Mouse (Mus musculus) kidney, embryonic 16.5 days (tissue): ENCODE data around the gene Hmcn2. TPM values are rescaled to one million over a fixed set of nuclear protein-coding genes. Genes with fewer than 3 reads are reported as not detected.

Experiments
- ATAC-seq: fragments of 200-750 bp; cut with Nextera tagmentation; 2 replicates; pipeline ENCODE4 v1.8.0; 2017; ENCODE audit warnings: moderate TSS enrichment; ENCODE audit not compliant: low FRiP score, low TSS enrichment
- H3K27ac ChIP-seq: fragments of 300-500 bp; sonication (generic); 2 replicates; pipeline ENCODE4 v1.5.1; 2014; ENCODE audit warnings: low read length
- H3K27me3 ChIP-seq: fragments of 300-500 bp; sonication (generic); 2 replicates; pipeline ENCODE4 v1.6.1; 2014; ENCODE audit warnings: low read length, control low read depth, mixed read lengths; ENCODE audit not compliant: insufficient read depth
- H3K36me3 ChIP-seq: fragments of 300-500 bp; sonication (generic); 2 replicates; pipeline ENCODE4 v1.6.1; 2014; ENCODE audit warnings: low read length, control low read depth, mixed read lengths; ENCODE audit not compliant: insufficient read depth
- H3K4me1 ChIP-seq: fragments of 300-500 bp; sonication (generic); 2 replicates; pipeline ENCODE4 v1.6.1; 2014; ENCODE audit warnings: low read length, control low read depth, mixed read lengths; ENCODE audit not compliant: insufficient read depth
- H3K4me2 ChIP-seq: fragments of 300-500 bp; sonication (generic); replicated peaks from 2 replicates; pipeline ENCODE4 v1.6.1; 2014; ENCODE audit warnings: low read depth, low read length
- H3K4me3 ChIP-seq: fragments of 300-500 bp; sonication (generic); 2 replicates; pipeline ENCODE4 v1.5.1; 2014; ENCODE audit warnings: mild to moderate bottlenecking, low read length
- H3K9ac ChIP-seq: fragments of 300-500 bp; sonication (generic); replicated peaks from 2 replicates; pipeline ENCODE4 v1.6.1; 2014; ENCODE audit warnings: low read length
- H3K9me3 ChIP-seq: fragments of 300-500 bp; sonication (generic); 2 replicates; pipeline ENCODE4 v1.6.1; 2016; ENCODE audit warnings: low read length, control low read depth
- WGBS: fragments of 180-500 bp; shearing (Covaris S2); extraction: QIAGEN DNeasy Blood & Tissue Kit; methylation state at CpG from one replicate; pipeline ENCODE4 v1.1.7; 2014; 5-methylcytosine and 5-hydroxymethylcytosine counted together
- polyA plus RNA-seq: library from polyadenylated mRNA; unstranded; fragments of >200 nt; fragmentation: Nextera tagmentation; extraction: Ambion mirVana; gene quantifications from 2 replicates; pipeline ENCODE4 v1.2.1, GENCODE M21; 2015

Gene Hmcn2
- polyA plus RNA-seq, 1 experiment from 2014 or later, result 0.34 TPM

DNA sequence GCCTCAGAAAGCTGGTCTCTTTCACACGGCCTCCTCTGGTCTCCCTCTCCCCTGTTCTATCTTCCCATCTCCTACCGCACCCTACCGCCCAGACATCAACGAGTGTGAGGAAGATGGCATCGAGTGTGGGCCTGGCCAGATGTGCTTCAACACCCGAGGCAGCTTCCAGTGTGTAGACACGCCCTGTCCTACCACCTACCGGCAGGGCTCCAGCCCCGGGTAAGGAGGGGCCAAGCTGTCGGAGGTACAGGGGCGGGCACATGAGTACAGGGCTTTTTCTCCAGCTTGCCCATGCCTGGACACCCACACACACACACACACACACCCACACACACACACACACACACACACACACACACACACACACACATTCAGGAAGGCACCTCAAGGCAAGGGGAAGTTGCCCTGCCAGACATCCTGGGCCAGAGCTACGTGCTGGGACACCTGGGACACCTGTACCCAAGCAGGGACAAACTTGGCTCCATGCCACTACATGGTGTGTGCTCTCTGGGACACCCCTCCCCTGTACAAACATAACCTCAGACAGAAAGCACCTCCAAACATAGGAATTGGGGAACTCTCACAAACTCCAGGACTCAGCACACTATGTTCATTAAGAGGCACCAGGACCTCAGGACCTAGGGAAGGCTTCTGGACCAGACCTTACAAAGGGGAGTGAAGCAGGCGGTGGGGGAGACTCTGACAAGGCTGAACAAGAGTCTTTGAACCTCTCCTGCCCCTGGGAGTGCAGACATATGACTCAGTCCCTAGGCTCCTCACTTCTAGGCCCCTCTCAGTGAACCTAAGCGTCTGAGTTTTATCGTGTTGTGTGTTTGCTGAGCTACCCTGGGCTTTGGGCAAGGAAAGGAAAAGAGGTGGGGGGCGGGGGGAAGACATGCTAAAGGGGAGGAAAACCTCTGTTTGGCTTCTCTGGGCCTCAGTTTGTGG is 145.0 kb downstream of the Hmcn2 start:
- peaks cover 12% of the 10 kb centered on the region for H3K4me1 ChIP-seq
- no peak overlapping the region; the same call in 1 of the 2 replicates for H3K4me3 ChIP-seq
- WGBS, result 43% methylated on average over 16 of the region's 16 CpGs
- peak; percentile 41; the same call in 1 of the 2 replicates for ATAC-seq
- no peak overlapping the region for H3K27ac ChIP-seq
- peak overlapping the region; percentile 56 for H3K9ac ChIP-seq
- H3K27me3 ChIP-seq, result peaks cover 18% of the 10 kb centered on the region
- H3K4me2 ChIP-seq, result peak overlapping the region; percentile 83
- no peaks in the 10 kb centered on the region for H3K9me3 ChIP-seq
- no peaks in the 10 kb centered on the region for H3K36me3 ChIP-seq

GRCm38 (mm10) chr2:31460025-31460571 is 145.9 kb downstream of the Hmcn2 start:
- Histone ChIP-seq H3K27me3 (peaks cover 18% of the 10 kb centered on the region), H3K36me3 (no peaks in the 10 kb centered on the region), H3K4me2 (peak overlapping the region; percentile 83), H3K9me3 (no peaks in the 10 kb centered on the region), H3K9ac (peak overlapping the region; percentile 56), H3K27ac (no peak overlapping the region), H3K4me3 (peak overlapping the region; percentile 49), H3K4me1 (peaks cover 9% of the 10 kb centered on the region)
- WGBS, result 1% methylated on average over 46 of the region's 48 CpGs
- peak; percentile 21; the same call in 1 of the 2 replicates for ATAC-seq

GRCm38 (mm10) chr2:31460920-31461319 is 146.7 kb downstream of the Hmcn2 start:
- ATAC-seq, result no peak
- no peak overlapping the region for H3K4me2 ChIP-seq
- H3K27me3 ChIP-seq, result peaks cover 18% of the 10 kb centered on the region
- no peaks in the 10 kb centered on the region for H3K36me3 ChIP-seq
- 78% methylated on average over 7 of the region's 7 CpGs for WGBS
- no peak overlapping the region for H3K9ac ChIP-seq
- no peak overlapping the region for H3K27ac ChIP-seq
- no peak overlapping the region for H3K4me3 ChIP-seq
- peaks cover 9% of the 10 kb centered on the region for H3K4me1 ChIP-seq
- no peaks in the 10 kb centered on the region for H3K9me3 ChIP-seq

GRCm38 (mm10) chr2:31462051-31462450 is 147.8 kb downstream of the Hmcn2 start:
- H3K4me1 ChIP-seq, result peaks cover 9% of the 10 kb centered on the region
- no peaks in the 10 kb centered on the region for H3K9me3 ChIP-seq
- WGBS, result 41% methylated on average over 8 of the region's 8 CpGs
- H3K4me2 ChIP-seq, result no peak overlapping the region
- no peaks in the 10 kb centered on the region for H3K36me3 ChIP-seq
- H3K27me3 ChIP-seq, result peaks cover 18% of the 10 kb centered on the region
- no peak overlapping the region for H3K27ac ChIP-seq
- no peak for ATAC-seq
- H3K9ac ChIP-seq, result no peak overlapping the region
- no peak overlapping the region for H3K4me3 ChIP-seq

GRCm38 (mm10) chr2:31463253-31463652 is 149.0 kb downstream of the Hmcn2 start:
- no peak overlapping the region for H3K27ac ChIP-seq
- no peak overlapping the region for H3K9ac ChIP-seq
- no peak overlapping the region for H3K4me2 ChIP-seq
- peaks cover 9% of the 10 kb centered on the region for H3K4me1 ChIP-seq
- no peak overlapping the region for H3K4me3 ChIP-seq
- H3K36me3 ChIP-seq, result no peaks in the 10 kb centered on the region
- no peak for ATAC-seq
- peaks cover 18% of the 10 kb centered on the region for H3K27me3 ChIP-seq
- no peaks in the 10 kb centered on the region for H3K9me3 ChIP-seq
- WGBS, result 86% methylated on average over 7 of the region's 7 CpGs

DNA sequence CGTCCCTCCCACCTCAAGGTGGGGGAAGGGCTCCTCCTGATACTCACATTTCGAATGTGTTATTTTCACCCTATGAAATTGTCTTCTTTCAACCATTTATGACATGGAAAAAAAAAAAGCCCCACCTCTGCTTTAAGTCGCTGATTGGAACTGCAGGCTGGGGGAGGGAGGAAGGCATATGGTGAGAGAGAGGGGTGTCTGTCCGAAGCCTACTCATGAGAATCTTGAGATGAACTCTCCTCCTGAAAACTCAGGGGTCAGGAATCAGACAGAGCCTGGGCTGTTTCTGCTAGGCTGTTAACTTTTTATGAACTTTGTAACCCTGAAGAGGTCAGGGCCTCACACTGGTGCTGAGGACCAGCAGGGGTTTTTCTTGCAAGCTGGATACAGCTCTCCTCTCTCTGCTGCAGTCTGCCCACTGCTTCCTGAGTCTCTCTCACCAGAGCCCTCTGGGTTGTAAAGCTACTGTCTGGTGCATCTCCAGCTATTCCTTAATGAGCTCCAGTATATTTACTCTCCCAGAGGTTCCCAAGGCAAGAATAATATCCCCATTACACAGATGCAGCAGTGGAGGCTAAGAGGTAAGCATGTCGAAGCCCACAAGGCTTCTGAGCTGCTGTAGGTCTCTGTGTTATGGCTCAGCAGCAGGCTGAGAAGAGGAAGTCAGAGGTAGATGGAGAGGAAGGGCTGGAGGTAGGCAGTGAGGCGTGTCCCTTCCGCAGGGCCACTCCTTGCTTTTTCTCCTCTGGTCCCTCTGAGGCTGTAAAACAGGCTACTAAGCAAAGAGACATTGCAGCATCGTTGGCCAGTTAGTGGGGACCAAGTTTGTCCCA is 149.7 kb downstream of the Hmcn2 start:
- Histone ChIP-seq H3K27me3 (peaks cover 16% of the 10 kb centered on the region), H3K9me3 (no peaks in the 10 kb centered on the region), H3K4me3 (no peak overlapping the region), H3K9ac (no peak overlapping the region), H3K4me2 (no peak overlapping the region), H3K36me3 (no peaks in the 10 kb centered on the region), H3K4me1 (peaks cover 9% of the 10 kb centered on the region), H3K27ac (0 out of 2 replicates have a peak overlapping the region, but pooled peaks have one; percentile 0)
- 22% methylated on average over 8 of the region's 8 CpGs for WGBS
- peak; percentile 60; the same call in 1 of the 2 replicates for ATAC-seq

GRCm38 (mm10) chr2:31464529-31464910 is 150.3 kb downstream of the Hmcn2 start:
- 57% methylated on average over 6 of the region's 6 CpGs for WGBS
- 0 out of 2 replicates have a peak overlapping the region, but pooled peaks have one; percentile 37 for H3K27ac ChIP-seq
- H3K9me3 ChIP-seq, result no peaks in the 10 kb centered on the region
- H3K4me2 ChIP-seq, result no peak overlapping the region
- no peak overlapping the region for H3K4me3 ChIP-seq
- H3K4me1 ChIP-seq, result peaks cover 9% of the 10 kb centered on the region
- no peak overlapping the region for H3K9ac ChIP-seq
- H3K36me3 ChIP-seq, result no peaks in the 10 kb centered on the region
- peaks cover 19% of the 10 kb centered on the region for H3K27me3 ChIP-seq
- ATAC-seq, result peak; percentile 33; the same call in 1 of the 2 replicates

DNA sequence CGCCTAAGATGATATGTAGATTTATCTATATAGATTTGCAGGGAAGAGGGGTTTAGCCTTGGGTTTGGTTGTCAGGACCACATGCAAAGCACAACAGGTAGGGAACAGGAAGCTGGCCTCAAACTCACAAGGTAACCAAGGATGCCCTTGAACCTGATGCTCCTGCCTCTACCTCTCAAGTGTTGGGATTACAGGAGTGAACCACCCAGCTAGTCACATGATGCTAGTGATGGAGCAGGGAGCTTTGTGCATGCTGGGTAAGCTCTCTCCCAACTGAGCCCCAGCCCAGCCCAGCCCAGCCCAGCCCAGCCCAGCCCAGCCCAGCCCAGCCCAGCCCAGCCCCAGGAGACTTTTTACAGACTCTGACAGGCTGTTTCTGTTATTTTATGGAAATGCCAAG is 153.2 kb downstream of the Hmcn2 start:
- H3K4me1 ChIP-seq, result peaks cover 11% of the 10 kb centered on the region; the same call in 1 of the 2 replicates
- no peak overlapping the region for H3K9ac ChIP-seq
- H3K4me2 ChIP-seq, result no peak overlapping the region
- H3K27ac ChIP-seq, result no peak overlapping the region
- H3K36me3 ChIP-seq, result no peaks in the 10 kb centered on the region
- ATAC-seq, result no peak
- H3K27me3 ChIP-seq, result peaks cover 9% of the 10 kb centered on the region; the same call in 1 of the 2 replicates
- 83% methylated on average over 1 of the region's 1 CpGs for WGBS
- no peaks in the 10 kb centered on the region for H3K9me3 ChIP-seq
- H3K4me3 ChIP-seq, result no peak overlapping the region

- Histone ChIP-seq H3K4me1 (peaks cover 11% of the 10 kb centered on the region; the same call in 1 of the 2 replicates), H3K27ac (no peak overlapping the region), H3K4me2 (no peak overlapping the region), H3K27me3 (peaks cover 9% of the 10 kb centered on the region; the same call in 1 of the 2 replicates), H3K4me3 (no peak overlapping the region), H3K9ac (no peak overlapping the region), H3K36me3 (no peaks in the 10 kb centered on the region), H3K9me3 (no peaks in the 10 kb centered on the region)
- WGBS, result 78% methylated on average over 7 of the region's 7 CpGs
- no peak for ATAC-seq
These were observed 154.6 kb downstream of the Hmcn2 start for GRCm38 (mm10) chr2:31468857-31469256.
